Comparison of ENCODE assay signal across 24 mouse cellular contexts in genomic region chr1:62843215-62843614, GRCm38 (mm10).
"Had no signal": no experiment of that assay in that cellular context is flagged by ENCODE, and none has a peak within 500 bp of the region (broad histone marks: within the 10 kb centered on the region; RNA-seq: fewer than 3 reads in every experiment).

No protein-coding gene starts in this region.

- H3K9me3 ChIP-seq: heart, embryonic 10.5 days; heart, embryonic 12.5 days; hindbrain, embryonic 13.5 days; hindbrain, embryonic 15.5 days; kidney, embryonic 15.5 days; limb, embryonic 10.5 days; limb, embryonic 12.5 days; liver, embryonic 13.5 days had no signal

- H3K27ac ChIP-seq: heart, embryonic 10.5 days; hindbrain, embryonic 13.5 days; hindbrain, embryonic 15.5 days; hindbrain, postnatal 0 days; kidney, embryonic 15.5 days; kidney, postnatal 0 days; limb, embryonic 10.5 days; limb, embryonic 12.5 days; liver, embryonic 13.5 days had no signal

- H3K36me3 ChIP-seq: heart, embryonic 10.5 days; heart, embryonic 12.5 days; hindbrain, embryonic 13.5 days; hindbrain, embryonic 15.5 days; kidney, embryonic 15.5 days; limb, embryonic 10.5 days; limb, embryonic 12.5 days; liver, embryonic 13.5 days had no signal

- H3K4me2 ChIP-seq: heart, embryonic 12.5 days; hindbrain, embryonic 13.5 days; hindbrain, embryonic 15.5 days; kidney, embryonic 15.5 days; limb, embryonic 12.5 days; liver, embryonic 11.5 days; liver, embryonic 13.5 days had no signal

- H3K4me1 ChIP-seq: heart, embryonic 10.5 days; heart, embryonic 12.5 days; hindbrain, embryonic 13.5 days; hindbrain, embryonic 15.5 days; kidney, embryonic 15.5 days; limb, embryonic 12.5 days; liver, embryonic 13.5 days had no signal

- H3K27me3 ChIP-seq: heart, embryonic 12.5 days; hindbrain, embryonic 13.5 days; hindbrain, embryonic 15.5 days; kidney, embryonic 15.5 days; limb, embryonic 12.5 days; liver, embryonic 13.5 days had no signal

- H3K9ac ChIP-seq: heart, embryonic 12.5 days; hindbrain, embryonic 13.5 days; hindbrain, embryonic 15.5 days; kidney, embryonic 15.5 days; limb, embryonic 12.5 days; liver, embryonic 13.5 days had no signal

- DNase-seq: gastrocnemius, postnatal 14 days; gastrocnemius, postnatal 36 days; heart, adult 18-20 months; heart, postnatal 10 days; kidney, adult 11 months; kidney, adult 2 months; kidney, adult 9 months; kidney, postnatal 14 days; kidney, postnatal 36 days; layer of hippocampus, adult 9-11 months; layer of hippocampus, postnatal 36 days; liver; liver, embryonic 13.5 days had no signal

- H3K4me3 ChIP-seq: heart, embryonic 10.5 days; heart, embryonic 12.5 days; hindbrain, embryonic 13.5 days; hindbrain, embryonic 15.5 days; kidney, embryonic 15.5 days; limb, embryonic 10.5 days; limb, embryonic 12.5 days; liver, embryonic 13.5 days had no signal

- ATAC-seq: hindbrain, postnatal 0 days; intestine, embryonic 16.5 days had no signal
